Mouse (Mus musculus) gastrocnemius, adult 18-20 months (tissue): ENCODE data around the gene Osbpl11. TPM values are rescaled to one million over a fixed set of nuclear protein-coding genes. Genes with fewer than 3 reads are reported as not detected.
A peak's percentile ranks its signal among the peaks of the same experiment; 100 is the strongest.
"Not testable (repeated sequence)": the region's sequence is repeated elsewhere in the genome, so short reads cannot be mapped to it uniquely, and the experiment has no call there.

Source experiments
- DNase-seq: peaks from one replicate; pipeline ENCODE4 v3.0.0; 2021; ENCODE audit warnings: low spot score
- total RNA-seq, 2 experiments: library from RNA; stranded (reverse); gene quantifications; 2 replicates each; pipeline ENCODE4 v1.2.3; 2021

Osbpl11 gene
- total RNA-seq, 2 experiments from 2014 or later: 14.0 to 14.9 TPM

DNA sequence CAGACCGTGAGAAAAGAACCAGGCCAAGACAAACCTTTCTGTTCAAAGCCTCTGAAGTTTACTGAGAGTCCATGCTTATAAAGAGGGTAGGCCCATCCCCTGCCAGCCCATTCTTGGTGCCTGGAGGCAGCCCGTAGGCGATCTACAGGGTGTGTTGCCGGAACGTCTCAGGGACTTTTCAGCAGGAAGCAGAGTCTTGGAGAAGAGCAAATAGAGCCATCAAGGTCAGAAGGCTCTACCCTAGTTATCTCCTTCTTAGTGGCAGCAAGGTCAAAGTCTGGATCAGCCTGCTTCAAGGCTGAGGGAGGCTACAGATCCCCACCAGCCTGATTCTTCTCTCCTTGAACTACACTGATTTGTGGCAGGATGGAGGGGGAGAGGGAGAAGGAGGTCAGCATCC, 8.0 kb upstream of the Osbpl11 start:
- not testable (repeated sequence) for DNase-seq

DNA sequence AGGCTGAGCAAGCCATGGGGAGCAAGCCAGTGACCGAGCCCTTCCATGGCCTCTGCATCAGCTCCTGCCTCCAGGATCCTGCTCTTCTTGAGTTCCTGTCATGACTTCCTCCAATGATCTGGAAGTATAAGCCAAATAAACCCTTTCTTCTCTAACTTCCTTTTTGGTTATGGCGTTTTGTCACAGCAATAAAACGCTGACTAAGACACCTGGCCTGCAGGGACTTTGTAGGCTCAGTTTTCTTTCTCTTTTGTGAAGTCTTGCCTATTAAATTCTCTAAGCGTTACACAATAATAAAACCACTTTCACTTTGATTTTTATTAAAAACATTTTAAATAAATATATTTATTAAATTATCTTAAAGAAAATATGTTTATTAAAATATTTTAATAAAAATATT, 7.1 kb upstream of the Osbpl11 start:
- DNase-seq: no peak

DNA sequence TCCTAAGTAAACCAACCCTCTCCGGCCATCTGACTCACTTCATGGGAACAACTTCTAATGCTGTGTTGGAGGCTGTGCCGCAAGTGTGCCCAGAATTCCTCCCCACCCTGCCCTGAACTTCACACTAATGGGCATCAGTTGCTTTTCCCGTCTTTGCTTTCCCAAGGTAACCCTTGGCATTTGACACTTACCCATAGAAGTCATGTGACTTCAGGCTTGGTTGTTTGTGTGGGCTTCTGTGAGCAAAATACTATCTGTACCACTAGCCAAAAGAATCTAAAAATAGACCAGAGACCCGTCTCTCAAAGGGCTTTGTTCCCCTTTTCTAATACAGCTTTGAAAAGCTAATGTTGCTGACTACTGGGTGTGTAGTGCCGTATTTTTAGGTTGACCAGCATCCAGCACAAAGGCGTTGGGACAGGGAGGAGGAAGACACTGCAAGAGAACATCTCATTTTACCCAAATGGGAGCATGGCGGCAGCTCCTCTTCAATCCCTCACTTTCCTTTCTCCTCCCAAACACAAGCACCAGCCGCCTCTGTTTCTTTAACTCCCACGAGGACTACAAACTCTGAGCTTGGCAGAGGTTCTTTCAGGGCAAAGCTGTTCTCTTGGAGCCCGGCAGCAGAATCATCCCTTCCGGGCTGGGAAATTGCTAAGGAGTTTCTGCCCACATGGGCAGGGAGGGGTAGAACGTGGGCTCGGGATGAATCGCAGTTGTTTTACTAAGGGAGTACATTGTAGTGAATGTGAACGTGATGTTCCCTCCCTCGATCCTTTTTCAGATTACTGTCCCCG, 6.4 kb upstream of the Osbpl11 start:
- peak; percentile 42 for DNase-seq

DNA sequence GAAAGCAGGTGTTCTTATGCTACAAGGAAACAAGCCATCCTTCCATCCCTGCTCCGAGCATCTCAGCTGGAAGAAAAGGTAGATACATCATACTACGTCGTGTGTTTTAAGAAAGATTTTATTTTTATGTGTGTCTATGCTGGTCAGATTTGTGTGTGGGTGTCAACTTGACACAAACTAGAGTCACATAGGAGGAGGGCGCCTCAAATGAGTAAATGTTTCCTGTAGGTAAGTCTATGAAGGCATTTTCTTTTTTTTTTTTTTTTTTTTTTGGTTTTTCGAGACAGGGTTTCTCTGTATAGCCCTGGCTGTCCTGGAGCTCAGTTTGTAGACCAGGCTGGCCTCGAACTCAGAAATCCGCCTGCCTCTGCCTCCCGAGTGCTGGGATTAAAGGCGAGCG, 5.6 kb upstream of the Osbpl11 start:
- DNase-seq: not testable (repeated sequence)

DNA sequence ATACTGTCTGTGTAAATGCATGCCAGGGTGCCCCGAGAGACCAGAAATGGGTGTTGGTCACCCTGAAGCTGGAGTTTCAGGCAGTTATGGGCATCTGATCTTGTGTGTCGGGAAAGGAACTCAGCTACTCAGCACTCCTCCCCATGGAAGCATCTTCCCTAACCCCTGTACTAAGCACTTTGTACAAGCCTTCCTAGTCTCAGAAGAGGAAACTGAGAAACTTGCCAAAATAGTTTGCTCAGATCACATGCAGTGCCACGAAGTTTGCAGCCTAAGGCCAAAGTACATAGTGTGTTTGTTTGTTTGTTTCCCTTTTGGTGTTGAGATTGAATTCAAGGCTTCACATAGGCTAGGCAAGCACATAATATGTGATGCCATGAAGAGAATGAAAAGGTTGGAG, 5.0 kb upstream of the Osbpl11 start:
- DNase-seq: no peak

DNA sequence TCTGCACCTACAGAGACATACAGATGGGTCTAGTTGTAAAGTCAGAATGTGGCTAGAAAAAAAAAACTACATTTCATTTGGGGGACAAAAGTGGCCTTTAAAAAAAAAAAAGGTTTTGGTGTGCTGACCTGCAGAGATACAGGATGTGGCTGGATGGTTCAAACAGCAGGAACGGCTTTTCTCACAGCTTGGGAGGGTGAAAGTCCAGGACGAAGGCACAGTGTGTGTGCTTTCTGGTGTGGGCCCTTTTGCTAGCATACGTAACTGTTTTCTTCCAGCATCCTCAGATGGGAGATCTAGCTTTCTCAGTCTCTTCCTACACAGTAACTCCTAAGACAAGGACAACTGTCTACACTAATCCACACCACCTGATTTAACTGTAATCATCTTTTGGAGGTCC, 4.1 kb upstream of the Osbpl11 start:
- DNase-seq: no peak

DNA sequence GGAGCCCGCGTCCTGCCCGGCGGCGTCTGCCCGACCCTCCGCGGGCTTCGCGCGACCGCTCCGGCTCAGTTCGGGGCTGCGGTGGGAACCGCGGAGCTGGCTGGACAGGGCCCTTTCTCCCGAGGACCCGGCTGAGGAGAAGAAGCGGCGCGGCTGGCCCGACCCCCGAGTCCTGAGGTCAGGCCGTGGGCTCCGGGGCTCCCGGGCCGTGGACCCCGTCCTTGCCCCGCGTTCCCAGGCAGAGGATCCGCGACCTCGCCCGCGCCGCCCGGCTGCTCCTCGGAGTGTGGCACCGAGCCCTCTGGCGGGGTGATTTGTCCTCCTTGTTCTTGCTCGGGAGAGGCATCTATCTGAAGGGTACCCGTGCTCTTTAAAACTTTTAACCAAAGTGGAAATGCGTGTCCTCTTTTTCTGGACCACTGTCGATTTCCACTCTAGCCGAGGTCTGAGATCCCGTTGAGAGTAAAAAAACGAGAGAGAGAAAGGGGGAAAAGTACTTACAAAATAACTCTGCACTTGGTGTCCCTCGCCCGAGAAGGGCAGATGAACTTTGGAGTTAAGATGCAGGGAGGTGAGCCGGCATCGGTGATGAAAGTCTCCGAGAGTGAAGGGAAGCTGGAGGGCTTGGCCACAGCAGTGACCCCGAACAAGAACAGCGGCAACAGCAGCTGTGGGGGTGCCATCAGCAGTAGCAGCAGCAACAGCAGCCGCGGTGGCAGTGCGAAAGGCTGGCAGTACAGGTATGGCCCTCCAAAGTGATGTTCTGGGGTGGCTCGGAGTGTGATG, 583 bp downstream of the Osbpl11 start:
- peak; percentile 60 for DNase-seq

DNA sequence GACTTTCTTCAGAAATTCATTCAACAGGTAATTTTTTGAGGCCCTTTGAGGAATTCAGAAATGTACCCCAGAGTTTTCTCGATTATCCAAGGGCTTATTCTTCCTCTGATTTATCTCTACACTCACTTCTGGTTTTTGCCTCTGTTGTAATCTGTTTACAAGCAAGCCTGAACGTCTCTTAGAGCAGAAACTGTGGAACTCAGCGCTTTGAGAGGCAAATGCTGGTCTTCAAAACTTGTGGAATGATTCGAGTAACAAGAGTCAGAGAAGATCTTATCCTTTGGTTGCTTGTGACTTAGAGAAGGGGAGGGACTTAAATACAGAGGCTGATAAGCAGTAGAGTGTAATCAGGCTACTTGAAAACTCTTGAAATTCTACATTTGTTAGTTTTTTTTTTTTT, 1.3 kb downstream of the Osbpl11 start:
- no peak for DNase-seq

DNA sequence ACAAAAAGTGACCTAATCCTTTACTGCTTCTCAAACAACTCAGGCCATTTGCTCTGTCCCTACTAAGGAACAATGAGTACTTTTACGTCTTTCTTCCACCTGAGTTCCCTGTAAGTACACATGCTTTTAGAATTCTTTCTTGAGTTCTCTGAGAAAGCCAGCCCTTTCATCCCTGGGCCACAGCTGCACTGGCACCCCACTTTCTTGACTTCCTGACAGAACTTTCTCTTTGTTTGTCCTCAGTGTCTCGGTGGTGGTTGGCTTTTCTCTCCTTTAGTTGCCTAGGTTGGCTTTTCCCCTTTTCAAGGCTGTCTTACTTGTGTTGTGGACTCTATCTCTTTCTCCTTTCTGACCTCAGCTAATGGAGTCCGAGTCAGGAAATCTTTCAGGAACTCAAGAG, 3.2 kb downstream of the Osbpl11 start:
- no peak for DNase-seq

DNA sequence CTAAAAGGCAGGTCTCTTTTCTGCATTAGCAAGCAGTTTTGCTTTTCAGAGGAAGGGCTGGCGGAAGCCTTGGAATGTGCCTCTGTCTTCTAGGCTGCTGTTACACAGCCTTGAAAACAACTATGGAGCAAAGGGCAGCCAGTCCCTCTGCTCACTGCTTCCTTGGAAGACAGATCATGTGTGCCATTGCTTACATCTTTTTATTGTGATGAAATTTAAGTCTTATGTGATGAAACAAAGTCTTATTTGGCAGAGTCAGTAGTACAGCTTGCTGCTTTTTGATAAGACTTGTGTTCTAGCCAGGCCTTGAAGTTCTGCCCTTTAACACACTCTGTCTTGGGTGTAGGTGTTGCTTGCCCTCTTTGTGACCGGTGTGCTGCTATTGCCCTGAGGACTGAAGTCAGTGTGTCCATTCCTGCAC, 6.8 kb downstream of the Osbpl11 start:
- DNase-seq: no peak

DNA sequence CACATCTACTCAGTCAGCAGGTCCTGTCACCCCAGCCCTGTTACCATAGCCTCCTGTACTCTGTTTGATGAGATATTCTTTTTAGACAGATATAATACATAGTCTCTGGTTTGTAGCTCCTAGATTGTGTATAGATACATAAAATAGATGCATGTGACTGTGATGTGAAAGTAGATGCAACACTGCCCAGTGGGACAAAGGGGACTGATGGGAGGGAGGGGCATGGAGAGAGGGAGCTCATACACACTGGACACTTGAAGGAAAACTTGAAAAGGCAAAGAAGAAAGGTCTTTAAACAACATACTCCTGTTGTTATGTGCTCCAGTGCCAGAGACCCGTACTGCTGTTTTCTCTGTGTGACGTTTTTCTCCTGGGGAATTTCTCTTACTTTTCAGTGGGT, 7.4 kb downstream of the Osbpl11 start:
- DNase-seq: no peak

DNA sequence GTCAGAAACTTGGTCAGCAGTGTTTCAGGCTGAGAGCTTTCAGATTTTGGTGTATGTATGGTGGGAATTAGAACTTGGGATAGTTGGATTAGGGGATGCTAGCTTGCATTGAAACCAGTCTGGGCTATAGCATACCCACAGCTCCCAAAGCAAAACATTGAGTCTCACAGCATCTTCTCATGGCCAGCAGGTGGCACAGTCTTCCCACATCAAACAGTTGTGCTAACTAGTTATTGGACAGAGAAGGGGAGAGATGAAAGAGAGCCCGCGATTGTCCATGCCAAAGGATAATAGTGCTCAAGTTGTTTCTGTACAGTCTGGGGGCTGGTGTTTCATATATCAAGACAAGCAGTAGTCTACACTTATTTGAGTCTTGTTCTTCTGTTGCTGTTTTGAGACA, 8.8 kb downstream of the Osbpl11 start:
- peak; percentile 43 for DNase-seq

DNA sequence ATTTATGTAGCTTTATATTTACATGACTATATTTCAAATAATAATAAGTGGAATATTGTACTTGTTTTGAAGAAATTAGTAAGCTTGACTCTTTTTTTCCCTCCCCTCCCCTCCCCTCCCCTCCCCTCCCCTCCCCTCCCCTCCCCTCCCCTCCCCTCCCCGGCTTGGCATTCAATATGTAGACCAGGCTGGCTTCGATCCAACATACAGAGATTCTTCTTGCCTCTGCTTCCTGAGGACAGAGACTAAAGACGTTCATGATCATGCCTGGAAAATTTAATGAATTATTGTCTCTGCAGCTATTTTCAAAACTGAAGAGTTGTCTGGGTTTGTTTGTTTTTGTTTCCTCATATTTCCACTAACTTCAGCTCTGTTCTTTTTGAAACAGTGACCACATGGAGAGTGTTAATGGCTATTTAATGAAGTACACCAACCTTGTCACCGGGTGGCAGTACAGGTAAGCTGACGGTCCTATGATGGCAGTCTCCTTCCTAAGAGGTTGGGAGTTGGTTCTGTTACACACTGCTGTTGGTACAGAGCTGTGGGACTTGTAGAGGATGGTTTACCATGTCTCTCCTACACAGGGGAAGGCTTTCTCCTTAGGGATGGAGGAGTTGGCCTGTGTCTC, 10.9 kb downstream of the Osbpl11 start:
- no peak for DNase-seq

DNA sequence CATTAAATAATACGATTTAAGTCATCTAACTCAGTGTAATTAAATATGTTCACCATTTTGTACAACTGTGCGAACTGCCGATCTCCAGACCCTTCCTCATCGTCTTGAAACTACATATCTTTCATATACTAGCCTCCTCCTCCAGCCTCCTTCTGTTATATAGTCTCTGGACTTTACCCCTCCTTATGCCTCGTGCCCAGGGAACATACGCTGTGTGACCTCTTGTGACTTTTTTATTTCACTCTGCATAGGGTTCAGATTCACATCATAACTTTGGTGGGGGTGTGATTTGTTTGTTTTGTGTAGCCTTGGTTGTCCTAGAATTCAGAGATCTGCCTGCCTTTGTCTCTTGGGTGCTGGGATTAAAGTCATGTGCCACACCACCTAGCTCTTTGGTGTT, 11.7 kb downstream of the Osbpl11 start:
- no peak for DNase-seq

DNA sequence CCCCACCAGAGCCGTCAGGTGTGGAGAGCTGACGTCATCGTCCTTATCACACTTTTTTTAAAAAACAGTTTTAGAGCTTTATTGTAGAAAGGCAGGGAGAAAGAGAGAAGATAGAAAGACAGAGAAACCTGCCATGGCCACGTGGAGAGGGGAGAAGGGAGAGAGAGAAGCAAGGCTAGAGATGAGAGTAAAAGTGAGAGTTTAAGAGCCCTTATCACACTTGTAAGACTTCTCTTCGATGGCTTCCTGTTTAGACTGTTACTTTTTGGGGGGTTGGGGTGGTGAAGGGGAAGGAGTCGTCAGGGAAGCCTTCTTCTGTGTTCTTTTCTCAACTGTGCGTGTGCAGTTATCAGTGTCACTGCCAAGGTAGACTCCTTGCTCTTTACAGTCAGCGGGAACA, 15.7 kb downstream of the Osbpl11 start:
- DNase-seq: no peak

DNA sequence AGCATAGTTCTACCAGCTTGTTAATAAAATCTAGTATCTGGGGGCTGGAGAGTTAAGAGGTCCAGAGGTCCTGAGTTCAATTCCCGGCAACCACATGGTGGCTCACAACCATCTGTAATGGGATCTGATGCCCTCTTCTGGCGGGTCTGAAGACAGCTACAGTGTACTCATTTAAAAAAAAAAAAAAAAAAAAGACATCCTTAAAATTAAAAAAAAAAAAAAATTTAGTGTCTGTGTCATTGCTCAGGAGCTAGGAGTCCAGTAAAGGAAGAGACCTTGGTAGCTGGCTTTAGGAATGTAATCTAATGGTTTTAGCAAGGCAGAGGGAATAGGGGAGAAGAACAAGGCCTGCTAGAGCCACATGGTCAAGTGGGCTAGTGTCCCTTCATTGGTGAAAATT, 25.9 kb downstream of the Osbpl11 start:
- no peak for DNase-seq

DNA sequence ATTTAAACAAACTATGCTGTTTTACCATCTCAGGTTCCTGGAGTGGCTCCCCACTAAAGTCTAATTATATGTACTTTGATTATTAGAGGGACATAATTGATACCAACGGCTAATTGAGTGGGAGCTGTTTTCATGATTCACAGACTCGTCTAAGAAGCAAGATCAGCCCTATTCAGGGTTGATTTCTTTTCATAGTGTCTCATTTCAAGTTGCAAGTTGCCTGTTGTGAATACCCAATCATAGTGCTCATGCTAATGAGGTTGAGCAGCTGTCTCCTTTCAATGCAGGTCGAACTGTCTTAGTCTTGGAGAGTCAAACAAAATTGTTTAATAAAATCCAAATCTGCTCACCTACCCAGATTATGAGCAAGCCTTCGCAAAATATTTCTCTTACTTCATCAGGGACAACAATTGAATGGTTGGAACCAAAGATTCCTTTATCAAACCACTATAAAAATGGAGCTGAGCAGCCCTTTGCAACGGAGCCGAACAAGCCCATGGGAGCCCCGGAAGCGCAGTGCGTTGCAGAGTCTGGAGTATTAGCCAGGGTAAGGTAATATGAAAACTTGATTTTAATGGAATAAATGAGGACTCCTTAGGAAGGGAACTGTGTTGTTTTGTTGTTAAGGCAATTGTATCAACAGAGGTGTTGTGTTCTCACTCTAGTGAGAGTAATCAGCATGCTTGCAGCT, 31.6 kb downstream of the Osbpl11 start:
- DNase-seq: no peak

DNA sequence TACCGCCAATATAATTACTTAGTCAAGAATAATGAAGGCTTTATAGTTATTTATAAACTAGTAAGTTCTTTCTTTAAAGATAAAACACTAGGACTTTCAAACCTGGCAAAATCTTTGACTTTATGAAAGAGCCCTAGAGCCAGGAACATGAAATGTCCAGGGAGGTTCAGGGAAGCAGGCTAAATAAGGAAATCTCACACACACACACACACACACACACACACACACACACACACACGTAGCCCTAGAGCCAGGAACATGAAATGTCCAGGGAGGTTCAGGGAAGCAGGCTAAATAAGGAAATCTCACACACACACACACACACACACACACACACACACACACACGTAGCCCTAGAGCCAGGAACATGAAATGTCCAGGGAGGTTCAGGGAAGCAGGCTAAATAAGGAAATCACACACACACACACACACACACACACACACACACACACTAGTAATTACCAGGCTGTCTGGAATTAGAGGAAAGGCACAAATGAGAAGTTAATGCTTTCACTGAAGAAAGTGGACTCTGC, 32.7 kb downstream of the Osbpl11 start:
- DNase-seq: not testable (repeated sequence)

DNA sequence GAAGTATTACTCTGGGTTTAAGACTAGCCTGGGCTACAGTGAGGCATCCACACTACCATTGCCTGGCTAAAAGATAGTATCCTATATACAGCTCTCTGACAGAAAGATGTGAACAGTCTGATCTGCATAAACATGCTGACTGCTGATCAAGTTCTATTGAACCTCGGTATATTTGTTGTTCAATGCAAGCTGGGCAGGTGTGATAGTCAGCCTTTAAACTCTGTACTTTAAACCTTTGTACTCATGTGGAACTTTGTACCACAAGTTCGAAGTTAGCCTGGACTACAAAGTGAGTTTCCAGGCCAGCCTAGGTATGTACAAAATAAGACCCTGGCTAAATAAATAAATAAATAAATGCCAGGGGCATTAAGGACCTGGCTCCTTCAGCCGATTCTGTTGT, 37.6 kb downstream of the Osbpl11 start:
- DNase-seq: no peak

DNA sequence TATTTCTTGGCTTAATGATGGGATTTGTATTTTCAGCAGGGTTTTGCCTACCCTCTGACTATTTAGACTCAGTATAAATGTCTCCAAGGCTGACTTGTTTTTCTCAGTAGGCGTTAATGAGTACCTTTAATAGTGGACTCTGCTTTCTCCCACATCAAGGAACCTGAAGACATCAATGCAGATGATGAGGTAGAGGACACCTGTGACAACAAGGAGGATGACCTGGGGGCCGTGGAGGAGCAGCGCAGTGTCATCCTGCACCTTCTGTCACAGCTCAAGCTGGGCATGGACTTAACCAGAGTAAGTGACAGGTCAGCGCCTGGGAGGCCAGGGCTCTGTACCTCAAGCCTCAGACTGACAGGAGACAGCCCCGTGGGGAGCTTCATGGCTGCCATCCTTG, 39.5 kb downstream of the Osbpl11 start:
- DNase-seq: no peak

DNA sequence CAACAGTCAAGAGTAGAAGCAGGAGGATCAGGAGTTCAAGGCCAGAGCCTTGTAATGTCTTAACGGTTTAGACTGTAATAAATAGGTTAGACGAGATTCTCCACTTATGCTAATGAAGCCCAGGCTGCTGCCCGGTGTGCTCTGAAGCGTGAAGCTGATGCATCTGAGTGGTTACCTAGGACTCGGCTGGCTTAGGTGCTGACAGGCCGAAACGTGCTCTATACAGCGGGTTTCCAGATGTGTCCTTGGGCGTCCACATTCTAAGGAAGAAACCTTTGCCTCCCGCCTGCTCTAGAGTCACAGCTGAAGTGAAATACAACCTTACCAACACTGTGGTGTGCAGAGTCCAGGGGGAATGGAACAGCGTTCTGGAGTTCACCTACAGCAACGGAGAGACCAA, 49.3 kb downstream of the Osbpl11 start:
- DNase-seq: no peak

DNA sequence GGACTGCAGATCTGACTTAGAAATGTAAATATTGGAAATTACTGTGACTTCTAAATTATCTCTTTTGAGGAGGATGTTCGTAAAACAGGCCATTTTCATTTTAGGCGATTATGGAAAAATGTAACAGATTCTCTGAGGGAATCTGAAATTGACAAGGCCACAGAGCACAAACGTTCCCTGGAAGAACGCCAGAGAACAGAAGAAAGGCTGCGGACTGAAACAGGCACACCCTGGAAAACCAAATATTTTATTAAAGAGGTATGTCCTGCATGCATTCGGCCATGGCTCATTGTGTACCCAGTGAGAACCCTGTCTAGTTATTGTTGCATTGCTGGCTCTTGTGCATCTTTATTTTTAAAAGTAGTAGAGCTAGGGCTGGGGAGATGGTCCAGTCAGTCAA, 51.3 kb downstream of the Osbpl11 start:
- no peak for DNase-seq
